Mouse (Mus musculus) forebrain, postnatal 0 days (tissue): ENCODE measurements around the gene Strn4. TPM values are rescaled to one million over a fixed set of nuclear protein-coding genes. Genes with fewer than 3 reads are reported as not detected.

Experiments used
- ATAC-seq: fragments of 200-750 bp; cut with Nextera tagmentation; 2 replicates; pipeline ENCODE4 v1.8.0; 2017; ENCODE audit warnings: mild to moderate bottlenecking, moderate library complexity
- DNase-seq: peaks from one replicate; pipeline ENCODE4 v3.0.0-alpha.2; 2015
- H3K27ac ChIP-seq: fragments of 300-500 bp; sonication (generic); 2 replicates; pipeline ENCODE4 v1.5.1; 2014; ENCODE audit warnings: low read depth, mild to moderate bottlenecking, antibody characterized with exemption, low read length, moderate library complexity, mixed read lengths
- H3K27me3 ChIP-seq: fragments of 300-500 bp; sonication (generic); 2 replicates; pipeline ENCODE4 v1.6.1; 2014; ENCODE audit warnings: mild to moderate bottlenecking, low read length, mixed read lengths; ENCODE audit not compliant: insufficient read depth
- H3K36me3 ChIP-seq: fragments of 300-500 bp; sonication (generic); 2 replicates; pipeline ENCODE4 v1.6.1; 2014; ENCODE audit warnings: mild to moderate bottlenecking, moderate library complexity; ENCODE audit not compliant: insufficient read depth
- H3K4me1 ChIP-seq: fragments of 300-500 bp; sonication (generic); 2 replicates; pipeline ENCODE4 v1.6.1; 2014; ENCODE audit warnings: antibody characterized with exemption; ENCODE audit not compliant: insufficient read depth
- H3K4me2 ChIP-seq: fragments of 300-500 bp; sonication (generic); 2 replicates; pipeline ENCODE4 v1.6.1; 2014; ENCODE audit warnings: low read depth, mild to moderate bottlenecking, moderate library complexity
- H3K4me3 ChIP-seq: fragments of 300-500 bp; sonication (generic); 2 replicates; pipeline ENCODE4 v1.5.1; 2014; ENCODE audit warnings: low read depth, low read length, mixed read lengths
- H3K9ac ChIP-seq: fragments of 300-500 bp; sonication (generic); 2 replicates; pipeline ENCODE4 v1.6.1; 2014; ENCODE audit warnings: mild to moderate bottlenecking
- H3K9me3 ChIP-seq: fragments of 300-500 bp; sonication (generic); 2 replicates; pipeline ENCODE4 v1.6.1; 2016; ENCODE audit warnings: low read length
- CTCF ChIP-seq: sonication (generic); IDR thresholded peaks from 2 replicates; pipeline ENCODE4 v1.5.1; 2016; ENCODE audit warnings: antibody characterized with exemption, control low read depth, low read depth
- WGBS: fragments of 180-500 bp; shearing (Covaris S2); extraction: QIAGEN DNeasy Blood & Tissue Kit; methylation state at CpG from one replicate; pipeline ENCODE4 v1.1.7; 2014; 5-methylcytosine and 5-hydroxymethylcytosine counted together
- polyA plus RNA-seq: library from polyadenylated mRNA; unstranded; fragments of >200 nt; fragmentation: Nextera tagmentation; extraction: Ambion mirVana; gene quantifications from 2 replicates; pipeline ENCODE4 v1.2.1, GENCODE M21; 2015
- total RNA-seq: library from RNA; depleted of rRNA; stranded (reverse); fragments of >200 nt; gene quantifications from 2 replicates; pipeline ENCODE4 v1.2.3, GENCODE M21; 2014

The Strn4 gene
- total and polyA plus RNA-seq, 2 experiments from 2014 or later = 168 to 243 TPM

GRCm38 (mm10) chr7:16841078-16841477 lies 25.4 kb downstream of the Strn4 start:
- DNase-seq (no peak), ATAC-seq (no peak)
- Histone ChIP-seq H3K36me3 (peaks cover 50% of the 10 kb centered on the region), H3K4me1 (no peaks in the 10 kb centered on the region), H3K4me2 (no peak overlapping the region), H3K27ac (no peak overlapping the region), H3K9me3 (no peaks in the 10 kb centered on the region), H3K4me3 (no peak overlapping the region), H3K27me3 (no peaks in the 10 kb centered on the region), H3K9ac (no peak overlapping the region)
- WGBS = 77% methylated on average over 4 of the region's 4 CpGs
- TF ChIP-seq CTCF = no peak

DNA sequence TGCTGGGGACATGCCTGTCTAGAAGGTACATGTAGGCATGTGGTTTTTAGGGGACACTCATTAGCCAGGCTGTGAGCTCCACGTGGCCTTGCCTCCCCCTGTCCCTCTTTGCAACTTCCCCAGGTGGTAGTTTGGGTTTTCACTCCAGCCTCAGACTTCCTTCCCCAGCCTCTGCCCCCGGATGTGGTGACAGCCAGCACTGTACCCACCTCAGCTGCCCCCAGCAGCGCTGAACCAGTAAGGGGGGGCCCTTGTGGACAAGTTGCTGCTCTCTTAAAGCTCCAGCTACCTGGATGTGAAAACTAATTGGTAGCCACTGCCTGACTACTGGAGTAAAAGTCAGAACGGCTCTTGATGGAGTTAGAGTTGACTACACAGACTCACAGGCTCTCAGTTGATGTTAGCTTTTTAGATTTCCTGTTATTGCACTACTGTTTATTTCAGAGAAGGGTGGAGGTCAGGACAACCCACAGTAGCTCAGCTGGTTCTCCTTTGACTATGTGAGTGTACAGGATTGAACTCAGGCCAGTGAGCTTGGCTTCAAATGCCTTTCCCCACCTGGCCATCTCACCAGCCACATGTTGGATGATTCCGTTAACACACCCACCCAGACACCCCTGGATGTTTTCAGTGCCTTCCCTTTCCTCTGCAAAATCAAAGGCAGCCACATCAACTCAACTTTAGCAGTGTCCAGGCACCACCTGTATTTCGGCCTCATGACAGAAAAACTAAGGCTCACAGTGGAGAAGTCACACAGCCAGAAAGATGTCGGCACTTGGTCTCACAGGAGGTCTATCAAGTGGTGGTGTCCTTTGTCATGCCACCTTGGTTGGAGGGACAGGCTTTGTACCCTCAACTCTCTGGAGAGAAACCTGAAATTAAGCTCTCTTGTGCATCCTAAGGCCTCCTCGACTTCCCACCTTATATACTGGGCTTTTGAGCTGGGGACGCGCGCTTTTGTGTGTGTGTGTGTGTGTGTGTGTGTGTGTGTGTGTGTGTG lies 26.2 kb downstream of the Strn4 start:
- Histone ChIP-seq H3K4me3 (peak overlapping the region; percentile 62; the same call in 1 of the 2 replicates), H3K9ac (no peak overlapping the region), H3K27ac (peak overlapping the region; percentile 15; the same call in 1 of the 2 replicates), H3K27me3 (no peaks in the 10 kb centered on the region), H3K4me2 (peak overlapping the region; percentile 95), H3K36me3 (peaks cover 46% of the 10 kb centered on the region), H3K4me1 (no peaks in the 10 kb centered on the region), H3K9me3 (no peaks in the 10 kb centered on the region)
- 44% methylated on average over 11 of the region's 11 CpGs for WGBS
- ATAC-seq (peak; percentile 6), DNase-seq (no peak)
- no peak for TF ChIP-seq CTCF

GRCm38 (mm10) chr7:16842645-16843063 lies 27.0 kb downstream of the Strn4 start, which contains the start of gene Prkd2:
Gene Prkd2 (plus strand): TSS chr7:16842902.
- ATAC-seq (peak; percentile 95), DNase-seq (peak; percentile 90)
- H3K9me3 ChIP-seq = no peaks in the 10 kb centered on the region
- H3K9ac ChIP-seq = peak within 1 kb of the TSS; percentile 61
- no peaks in the 10 kb centered on the region for H3K4me1 ChIP-seq
- peak within 1 kb of the TSS; percentile 29; the same call in 1 of the 2 replicates for H3K27ac ChIP-seq
- WGBS = 2% methylated on average over 32 of the region's 32 CpGs
- no peak for TF ChIP-seq CTCF
- H3K36me3 ChIP-seq = peaks cover 38% of the 10 kb centered on the region
- peak within 1 kb of the TSS; percentile 95 for H3K4me2 ChIP-seq
- H3K27me3 ChIP-seq = no peaks in the 10 kb centered on the region
- peak within 1 kb of the TSS; percentile 62 for H3K4me3 ChIP-seq

- WGBS = under 1% methylated on average over 33 of the region's 33 CpGs
- peaks cover 28% of the 10 kb centered on the region for H3K36me3 ChIP-seq
- H3K27me3 ChIP-seq = no peaks in the 10 kb centered on the region
- H3K4me1 ChIP-seq = no peaks in the 10 kb centered on the region
- H3K4me2 ChIP-seq = peak overlapping the region; percentile 95
- no peaks in the 10 kb centered on the region for H3K9me3 ChIP-seq
- no peak for TF ChIP-seq CTCF
- DNase-seq (peak; percentile 24), ATAC-seq (no peak)
- H3K4me3 ChIP-seq = peak overlapping the region; percentile 62
- H3K9ac ChIP-seq = peak overlapping the region; percentile 61
- H3K27ac ChIP-seq = 0 out of 2 replicates have a peak overlapping the region, but pooled peaks have one; percentile 10
These were observed 27.9 kb downstream of the Strn4 start for GRCm38 (mm10) chr7:16843441-16844171.

DNA sequence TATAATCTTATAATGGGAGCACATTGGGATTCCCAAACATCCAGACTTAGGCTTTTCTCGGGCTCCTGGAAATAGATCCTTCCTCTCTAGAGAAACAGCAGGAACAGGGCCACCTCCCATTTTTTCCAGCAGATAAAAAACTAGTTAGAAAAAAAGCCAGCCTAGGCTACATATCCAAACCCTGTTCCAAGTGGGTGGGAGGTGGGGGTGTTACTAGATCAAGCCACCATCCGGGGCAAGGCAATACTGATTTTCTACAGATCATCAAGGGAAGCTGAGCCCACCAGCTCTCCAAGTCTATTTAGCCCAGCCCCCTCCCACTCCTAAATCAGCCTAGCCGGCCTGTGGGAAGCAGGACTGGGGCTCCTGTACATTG lies 29.0 kb downstream of the Strn4 start:
- TF ChIP-seq CTCF = no peak
- no peak for ATAC-seq
- Histone ChIP-seq H3K4me1 (no peaks in the 10 kb centered on the region), H3K4me2 (0 out of 2 replicates have a peak overlapping the region, but pooled peaks have one; percentile 4), H3K9ac (no peak overlapping the region), H3K9me3 (no peaks in the 10 kb centered on the region), H3K36me3 (peaks cover 18% of the 10 kb centered on the region), H3K4me3 (no peak overlapping the region), H3K27me3 (no peaks in the 10 kb centered on the region), H3K27ac (no peak overlapping the region)
- WGBS = 65% methylated on average over 3 of the region's 3 CpGs
- DNase-seq = no peak

GRCm38 (mm10) chr7:16845072-16845819 lies 29.6 kb downstream of the Strn4 start:
- no peaks in the 10 kb centered on the region for H3K4me1 ChIP-seq
- peak overlapping the region; percentile 4; the same call in 1 of the 2 replicates for H3K4me2 ChIP-seq
- no peak for DNase-seq
- TF ChIP-seq CTCF = no peak
- no peak overlapping the region for H3K27ac ChIP-seq
- no peaks in the 10 kb centered on the region for H3K9me3 ChIP-seq
- peaks cover 12% of the 10 kb centered on the region for H3K36me3 ChIP-seq
- H3K9ac ChIP-seq = no peak overlapping the region
- no peak for ATAC-seq
- 37% methylated on average over 14 of the region's 14 CpGs for WGBS
- H3K27me3 ChIP-seq = no peaks in the 10 kb centered on the region
- H3K4me3 ChIP-seq = no peak overlapping the region
